Mouse (Mus musculus): ENCODE measurements around the gene Faah. TPM values are rescaled to one million over a fixed set of nuclear protein-coding genes. Genes with fewer than 3 reads are reported as not detected.

The Faah gene
- total RNA-seq, 1 experiment, result 5.9 TPM

GRCm38 (mm10) chr4:116032906-116033305 is 15.2 kb upstream of the Faah start:
- in situ Hi-C loops (cut with MboI; ENCODE audit: low sequenced_read_pairs in 2 of 2, unreplicated experiment in 2 of 2), result no loop called here
- peaks cover 8% of the 10 kb centered on the region for H3K36me3 ChIP-seq (ENCODE audit: control insufficient read depth, insufficient read depth, low read length, poor library complexity, severe bottlenecking)

GRCm38 (mm10) chr4:116017300-116017901 is 325 bp downstream of the Faah start:
- in situ Hi-C loops (cut with MboI; ENCODE audit: low sequenced_read_pairs in 2 of 2, unreplicated experiment in 2 of 2), result no loop called here
- Histone ChIP-seq H3K36me3 (ENCODE audit: control insufficient read depth, insufficient read depth, low read length, poor library complexity, severe bottlenecking) (no peaks in the 10 kb centered on the region), H3K4me3 (ENCODE audit: insufficient read depth in 1 of 2, low read depth in 1 of 2, low read length in 2 of 2, poor library complexity in 1 of 2, severe bottlenecking in 1 of 2) (peak overlapping the region; percentile 80 to 96), H3K9ac (ENCODE audit: insufficient read depth, low read depth, low read length, poor library complexity, severe bottlenecking) (peak overlapping the region; percentile 72), H3K9me3 (ENCODE audit: control insufficient read depth, insufficient read depth, low read depth, low read length) (no peaks in the 10 kb centered on the region), H3K4me1 (ENCODE audit: control insufficient read depth in 2 of 2, insufficient read depth in 2 of 2, low read length in 2 of 2, poor library complexity in 1 of 2) (peaks cover 0 to 4% of the 10 kb centered on the region in 2 experiments; a peak in 1 of 4 replicates), H3K27ac (ENCODE audit: insufficient read depth, low read depth, low read length, poor library complexity, severe bottlenecking) (no peak overlapping the region)
- no peak for TF ChIP-seq CHD2 (IDR thresholded peaks at IDR 0.05; ENCODE audit: low read depth, low read length)
- TF ChIP-seq HCFC1 (IDR thresholded peaks at IDR 0.05; ENCODE audit: borderline replicate concordance, insufficient read depth, low read length), result no peak
- no peak for TF ChIP-seq MAFK (IDR thresholded peaks at IDR 0.05; ENCODE audit: insufficient read depth, low read depth, low read length)
- no peak for TF ChIP-seq ZC3H11A (IDR thresholded peaks at IDR 0.05; ENCODE audit: borderline replicate concordance, low read depth, low read length)
- no peak for TF ChIP-seq ZNF384 (IDR thresholded peaks at IDR 0.05; ENCODE audit: low read depth, low read length)
- DNase-seq (ENCODE audit: low read depth, low spot score), result peak; percentile 37

More at GRCm38 (mm10) chr4:116032906-116033305, 15.2 kb upstream of the Faah start:
- TF ChIP-seq HCFC1 (IDR thresholded peaks at IDR 0.05; ENCODE audit: borderline replicate concordance, insufficient read depth, low read length) (no peak), ZC3H11A (IDR thresholded peaks at IDR 0.05; ENCODE audit: borderline replicate concordance, low read depth, low read length) (no peak), MAFK (IDR thresholded peaks at IDR 0.05; ENCODE audit: insufficient read depth, low read depth, low read length) (no peak), CHD2 (IDR thresholded peaks at IDR 0.05; ENCODE audit: low read depth, low read length) (no peak), ZNF384 (IDR thresholded peaks at IDR 0.05; ENCODE audit: low read depth, low read length) (no peak)
- DNase-seq (ENCODE audit: low read depth, low spot score), result no peak
- H3K9ac ChIP-seq (ENCODE audit: insufficient read depth, low read depth, low read length, poor library complexity, severe bottlenecking), result no peak overlapping the region
- H3K9me3 ChIP-seq (ENCODE audit: control insufficient read depth, insufficient read depth, low read depth, low read length), result no peaks in the 10 kb centered on the region
- H3K27ac ChIP-seq (ENCODE audit: insufficient read depth, low read depth, low read length, poor library complexity, severe bottlenecking), result no peak overlapping the region
- H3K4me1 ChIP-seq (ENCODE audit: control insufficient read depth in 2 of 2, insufficient read depth in 2 of 2, low read length in 2 of 2, poor library complexity in 1 of 2), result no peaks in the 10 kb centered on the region
- H3K4me3 ChIP-seq (ENCODE audit: insufficient read depth in 1 of 2, low read depth in 1 of 2, low read length in 2 of 2, poor library complexity in 1 of 2, severe bottlenecking in 1 of 2), result no peak overlapping the region

DNA sequence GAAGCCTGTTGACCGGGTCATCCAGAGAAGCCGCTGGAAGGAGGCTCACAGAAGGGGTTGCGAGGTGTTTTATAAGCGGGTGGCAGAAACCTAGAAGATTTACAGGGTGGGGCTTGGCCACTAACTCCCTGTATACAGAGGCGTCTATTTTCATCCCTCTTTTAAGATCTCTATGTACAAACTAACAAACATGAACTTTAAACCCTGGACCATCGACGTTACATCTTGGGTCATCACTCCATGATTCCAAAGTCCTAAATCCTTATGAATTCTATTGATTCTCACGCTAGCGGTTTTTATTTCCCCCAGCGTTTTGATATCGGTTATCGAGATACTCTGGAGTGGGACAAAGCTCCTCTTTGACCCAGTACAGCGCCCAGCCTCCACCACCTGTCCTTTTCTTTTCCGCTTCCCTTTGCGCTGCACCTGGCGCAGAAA is 845 bp downstream of the Faah start:
- H3K9me3 ChIP-seq (ENCODE audit: control insufficient read depth, insufficient read depth, low read depth, low read length), result no peaks in the 10 kb centered on the region
- in situ Hi-C loops (cut with MboI; ENCODE audit: low sequenced_read_pairs in 2 of 2, unreplicated experiment in 2 of 2), result no loop called here
- H3K9ac ChIP-seq (ENCODE audit: insufficient read depth, low read depth, low read length, poor library complexity, severe bottlenecking), result peak overlapping the region; percentile 72
- TF ChIP-seq ZNF384 (IDR thresholded peaks at IDR 0.05; ENCODE audit: low read depth, low read length) (no peak), HCFC1 (IDR thresholded peaks at IDR 0.05; ENCODE audit: borderline replicate concordance, insufficient read depth, low read length) (no peak), ZC3H11A (IDR thresholded peaks at IDR 0.05; ENCODE audit: borderline replicate concordance, low read depth, low read length) (no peak), CHD2 (IDR thresholded peaks at IDR 0.05; ENCODE audit: low read depth, low read length) (no peak), MAFK (IDR thresholded peaks at IDR 0.05; ENCODE audit: insufficient read depth, low read depth, low read length) (no peak)
- no peaks in the 10 kb centered on the region for H3K36me3 ChIP-seq (ENCODE audit: control insufficient read depth, insufficient read depth, low read length, poor library complexity, severe bottlenecking)
- H3K4me3 ChIP-seq (ENCODE audit: insufficient read depth in 1 of 2, low read depth in 1 of 2, low read length in 2 of 2, poor library complexity in 1 of 2, severe bottlenecking in 1 of 2), result peak overlapping the region; percentile 80 to 96
- H3K27ac ChIP-seq (ENCODE audit: insufficient read depth, low read depth, low read length, poor library complexity, severe bottlenecking), result no peak overlapping the region
- H3K4me1 ChIP-seq (ENCODE audit: control insufficient read depth in 2 of 2, insufficient read depth in 2 of 2, low read length in 2 of 2, poor library complexity in 1 of 2), result peaks cover 0 to 4% of the 10 kb centered on the region in 2 experiments; a peak in 1 of 4 replicates
- no peak for DNase-seq (ENCODE audit: low read depth, low spot score)

DNA sequence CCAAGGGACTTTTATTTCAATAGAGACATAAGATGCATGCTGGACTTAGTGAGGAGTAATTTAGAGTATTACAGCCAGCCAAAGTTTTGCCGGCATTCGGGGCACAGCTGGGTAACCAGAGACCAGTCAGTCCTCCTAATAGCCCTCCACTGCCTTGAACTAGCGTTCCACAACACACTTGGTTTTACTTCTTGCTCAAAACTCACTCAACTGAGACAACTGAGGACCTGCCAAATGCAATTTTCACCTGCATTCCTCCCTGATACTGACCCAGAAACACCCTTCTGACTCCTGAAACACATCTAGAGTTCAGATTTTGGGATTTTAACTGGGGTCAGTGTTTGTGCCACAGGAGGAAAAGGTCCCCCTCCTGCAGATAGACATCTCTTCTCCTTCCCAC is 1.3 kb downstream of the Faah start:
- H3K4me1 ChIP-seq (ENCODE audit: control insufficient read depth in 2 of 2, insufficient read depth in 2 of 2, low read length in 2 of 2, poor library complexity in 1 of 2), result peaks cover 0 to 4% of the 10 kb centered on the region in 2 experiments; a peak in 1 of 4 replicates
- no peaks in the 10 kb centered on the region for H3K36me3 ChIP-seq (ENCODE audit: control insufficient read depth, insufficient read depth, low read length, poor library complexity, severe bottlenecking)
- TF ChIP-seq CHD2 (IDR thresholded peaks at IDR 0.05; ENCODE audit: low read depth, low read length), result no peak
- no peak for TF ChIP-seq HCFC1 (IDR thresholded peaks at IDR 0.05; ENCODE audit: borderline replicate concordance, insufficient read depth, low read length)
- TF ChIP-seq ZNF384 (IDR thresholded peaks at IDR 0.05; ENCODE audit: low read depth, low read length), result no peak
- TF ChIP-seq MAFK (IDR thresholded peaks at IDR 0.05; ENCODE audit: insufficient read depth, low read depth, low read length), result no peak
- TF ChIP-seq ZC3H11A (IDR thresholded peaks at IDR 0.05; ENCODE audit: borderline replicate concordance, low read depth, low read length), result no peak
- in situ Hi-C loops (cut with MboI; ENCODE audit: low sequenced_read_pairs in 2 of 2, unreplicated experiment in 2 of 2), result no loop called here
- H3K4me3 ChIP-seq (ENCODE audit: insufficient read depth in 1 of 2, low read depth in 1 of 2, low read length in 2 of 2, poor library complexity in 1 of 2, severe bottlenecking in 1 of 2), result no peak overlapping the region
- no peaks in the 10 kb centered on the region for H3K9me3 ChIP-seq (ENCODE audit: control insufficient read depth, insufficient read depth, low read depth, low read length)
- H3K9ac ChIP-seq (ENCODE audit: insufficient read depth, low read depth, low read length, poor library complexity, severe bottlenecking), result no peak overlapping the region
- H3K27ac ChIP-seq (ENCODE audit: insufficient read depth, low read depth, low read length, poor library complexity, severe bottlenecking), result no peak overlapping the region
- no peak for DNase-seq (ENCODE audit: low read depth, low spot score)

All from ES-E14 (cell line).